Mouse (Mus musculus): ENCODE data around the gene Gck. TPM values are rescaled to one million over a fixed set of nuclear protein-coding genes. Genes with fewer than 3 reads are reported as not detected.
"Not testable (repeated sequence)": the region's sequence is repeated elsewhere in the genome, so short reads cannot be mapped to it uniquely, and the experiment has no call there.

Gck gene
- polyA plus RNA-seq, 2 experiments from 2014 or later = not detected

DNA sequence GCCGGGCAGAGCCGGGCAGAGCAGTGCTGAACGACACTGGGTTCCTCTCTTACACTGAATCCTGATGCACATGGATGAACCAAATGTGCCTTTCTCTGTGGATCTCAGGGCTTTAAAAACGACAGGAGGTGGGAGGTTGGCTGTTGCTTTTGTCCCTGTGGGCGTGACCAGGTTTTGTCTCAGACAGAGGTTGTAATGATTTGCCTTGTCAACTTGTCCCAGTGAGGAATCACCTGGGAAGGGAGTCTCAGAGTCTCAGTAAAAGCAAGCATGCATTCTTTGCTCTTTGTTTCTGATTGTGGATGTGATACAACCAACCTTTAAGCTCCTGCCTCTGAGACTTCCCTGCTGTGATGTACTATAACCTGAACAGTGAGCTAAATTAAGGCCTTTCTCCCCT lies 42.8 kb downstream of the Gck start:
- no peak for ATAC-seq

DNA sequence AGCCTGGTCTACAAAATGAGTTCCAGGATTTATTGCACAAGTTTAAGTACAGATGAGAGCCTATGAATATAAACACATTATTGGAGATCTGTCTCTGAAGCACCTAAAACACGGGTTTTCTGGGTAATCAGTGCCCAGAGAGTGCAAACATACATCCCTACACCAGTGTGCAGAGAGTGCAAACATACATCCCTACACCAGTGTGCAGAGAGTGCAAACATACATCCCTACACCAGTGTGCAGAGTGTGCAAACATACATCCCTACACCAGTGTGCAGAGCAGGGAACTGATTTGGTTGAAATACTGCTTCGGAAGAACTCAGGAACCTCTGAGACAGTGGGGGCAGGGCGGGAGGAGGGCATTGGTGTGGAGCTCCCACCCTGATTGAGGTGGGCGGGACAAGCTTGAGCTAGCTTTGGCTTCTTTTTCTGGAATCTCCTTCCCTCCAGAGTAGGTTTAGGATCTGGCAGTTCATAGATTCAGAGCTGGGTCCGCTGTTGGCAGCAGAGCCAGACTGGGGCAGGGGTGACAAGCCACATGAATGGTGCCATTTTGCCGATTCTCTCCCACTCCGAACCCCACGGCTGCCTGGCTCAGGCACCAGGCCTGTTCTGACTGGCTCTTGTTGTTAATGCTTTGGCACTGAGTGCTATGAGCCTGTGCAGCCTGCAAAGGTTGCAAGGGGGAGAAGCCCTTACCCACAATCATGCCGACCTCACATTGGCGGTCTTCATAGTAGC lies 43.9 kb downstream of the Gck start:
- ATAC-seq = no peak

DNA sequence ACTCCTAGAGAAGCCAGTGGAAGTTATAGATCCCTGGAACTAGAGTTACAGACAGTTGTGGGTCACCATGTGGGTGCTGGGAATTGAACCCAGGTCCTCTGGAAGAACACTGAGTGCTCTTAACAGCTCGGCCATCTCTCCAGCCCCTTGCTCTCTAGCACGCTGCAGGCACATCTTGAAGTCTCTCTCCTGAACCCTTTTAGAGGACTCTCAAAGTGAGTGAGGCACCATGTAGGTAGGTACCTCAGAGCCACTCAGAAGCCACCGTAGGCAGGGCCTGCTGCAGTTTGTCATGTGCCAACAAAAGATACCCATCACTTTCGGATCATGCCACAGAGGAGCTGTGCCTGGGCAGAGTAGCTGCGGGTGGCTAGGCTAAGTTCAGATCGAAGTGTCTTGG lies 45.0 kb downstream of the Gck start:
- ATAC-seq = no peak

DNA sequence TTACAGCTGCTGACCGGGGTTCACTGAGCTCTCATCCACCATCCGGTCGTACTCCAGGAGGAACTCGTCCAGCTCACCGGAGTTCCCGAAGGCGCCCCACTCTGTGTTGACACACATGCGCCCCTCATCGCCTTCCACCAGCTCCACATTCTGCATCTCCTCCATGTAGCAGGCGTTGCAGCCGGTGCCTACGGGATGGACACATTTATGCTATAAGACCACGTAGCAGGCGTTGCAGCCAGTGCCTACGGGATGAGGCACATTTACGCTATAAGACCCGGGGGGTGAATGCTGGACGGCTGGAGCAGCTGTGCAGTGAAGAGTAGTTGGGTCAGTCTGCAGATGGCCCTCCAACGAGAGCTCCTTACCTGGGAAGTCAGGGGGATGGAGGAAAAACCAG lies 45.5 kb downstream of the Gck start:
- ATAC-seq = no peak

DNA sequence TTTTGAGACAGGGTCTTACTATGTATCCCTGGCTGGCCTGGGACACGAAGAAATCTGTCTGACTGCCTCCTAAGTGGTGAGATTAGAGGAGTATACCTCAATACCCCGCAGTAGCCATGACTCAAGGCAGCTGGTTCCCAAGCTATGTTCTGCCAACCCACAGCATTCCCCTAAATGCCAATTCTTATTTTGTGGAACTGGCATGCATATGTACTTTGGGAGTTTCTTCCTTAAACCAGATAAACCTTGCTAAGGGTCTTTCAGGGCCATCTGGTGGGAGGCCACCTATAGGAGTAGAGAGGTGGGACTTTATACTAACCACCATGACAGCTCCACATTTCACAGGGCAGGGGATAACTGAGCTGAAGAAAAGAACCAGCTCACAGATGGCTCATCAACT lies 46.0 kb downstream of the Gck start:
- ATAC-seq = no peak

DNA sequence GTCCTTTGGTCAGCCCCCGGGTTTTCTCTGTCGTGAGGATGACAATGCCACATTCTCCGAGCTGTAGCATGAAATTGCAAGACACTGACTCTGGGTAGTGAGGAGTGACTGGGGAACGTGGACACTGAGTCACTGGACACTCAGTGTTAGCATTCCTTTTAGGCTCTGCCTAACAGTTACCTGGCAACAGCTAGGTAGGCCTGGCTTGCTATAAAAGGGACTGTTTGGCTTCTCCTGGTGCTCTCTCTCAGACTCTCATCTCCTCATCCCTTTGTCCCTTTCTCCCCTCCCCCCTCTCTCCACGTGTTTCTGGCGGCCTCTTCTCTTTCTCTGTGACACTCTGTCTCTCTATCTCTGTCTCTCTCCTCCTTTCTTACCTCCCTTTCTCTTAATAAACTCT lies 47.5 kb downstream of the Gck start:
- ATAC-seq = no peak

DNA sequence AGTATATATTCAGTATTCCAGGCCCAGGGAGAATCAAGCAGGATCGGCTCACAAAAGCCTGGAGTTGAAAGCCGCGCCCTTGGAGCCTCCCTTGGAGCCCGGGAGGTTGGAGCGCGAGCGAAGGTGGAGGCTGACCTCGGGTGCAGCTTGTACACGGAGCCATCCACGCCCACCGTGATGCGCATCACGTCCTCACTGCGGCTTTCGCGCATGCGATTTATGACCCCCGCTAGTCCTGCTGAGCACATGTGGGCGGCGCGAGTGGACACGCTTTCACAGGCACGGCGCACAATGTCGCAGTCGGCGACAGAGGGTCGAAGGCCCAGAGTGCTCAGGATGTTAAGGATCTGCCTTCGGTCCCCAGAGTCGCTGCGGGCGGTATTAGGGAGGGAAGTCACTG lies 47.9 kb downstream of the Gck start:
- ATAC-seq = no peak

DNA sequence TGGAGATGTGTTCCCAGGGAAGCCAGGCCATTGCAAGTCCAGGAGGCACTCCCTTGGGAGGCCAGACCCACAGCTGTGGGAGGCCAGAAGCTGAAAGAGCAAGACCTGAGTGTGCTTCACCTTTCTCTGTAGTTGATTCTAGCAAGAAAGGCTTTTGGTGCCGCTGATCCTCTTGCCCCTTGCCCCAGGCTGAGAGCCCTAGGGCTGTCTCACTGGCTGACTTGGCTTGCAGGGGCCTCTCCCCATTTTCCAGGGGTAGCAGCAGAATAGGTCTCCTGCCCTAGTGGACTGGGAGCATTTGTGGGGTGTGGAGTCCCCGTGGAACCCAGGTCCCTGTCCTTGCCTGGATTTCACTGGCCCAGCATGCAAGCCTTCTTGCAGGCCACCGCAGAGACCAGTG lies 48.6 kb downstream of the Gck start:
- no peak for ATAC-seq

DNA sequence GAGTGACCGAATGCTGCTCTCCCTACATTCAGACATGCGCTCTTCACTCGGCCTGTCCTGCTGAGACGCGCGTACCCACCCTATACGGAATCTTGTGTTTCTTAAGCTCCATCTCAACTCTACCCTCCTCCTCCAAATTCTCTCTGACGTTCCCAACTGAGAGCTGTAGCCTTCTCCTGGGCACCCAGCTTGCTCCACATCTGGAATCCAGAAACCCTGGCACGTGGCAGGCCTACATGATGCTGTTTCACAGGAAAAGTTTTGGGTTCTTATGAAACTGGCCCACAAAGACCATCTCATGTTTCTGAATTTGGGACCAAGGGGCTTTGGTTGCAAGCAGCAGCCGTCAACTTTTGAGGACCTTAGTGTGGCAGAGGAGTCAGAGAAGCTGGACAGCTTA lies 50.6 kb downstream of the Gck start:
- no peak for ATAC-seq

DNA sequence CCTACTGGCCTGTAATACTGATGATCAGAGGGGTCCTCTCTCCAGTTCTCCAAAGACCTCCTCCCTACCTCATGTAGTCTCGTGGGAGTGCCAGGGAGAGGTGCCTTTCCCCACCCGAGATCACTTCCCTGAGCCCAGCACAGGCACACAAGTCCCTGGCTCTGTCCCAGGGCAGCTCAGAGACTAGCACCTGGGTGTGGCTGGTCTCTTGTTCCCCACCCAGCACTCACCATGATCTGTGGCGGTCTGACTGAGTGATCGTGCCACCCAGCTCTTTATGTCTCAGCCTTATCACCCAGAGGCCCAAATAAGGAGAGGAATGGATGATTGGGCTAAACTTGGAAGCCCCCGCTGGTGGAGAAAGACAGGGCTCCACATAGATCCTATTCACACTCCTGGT lies 51.4 kb downstream of the Gck start, which contains the start of gene Myl7:
Gene Myl7 (minus strand): TSS at position 252 of the 400 bp plus-strand sequence.
- ATAC-seq = no peak

DNA sequence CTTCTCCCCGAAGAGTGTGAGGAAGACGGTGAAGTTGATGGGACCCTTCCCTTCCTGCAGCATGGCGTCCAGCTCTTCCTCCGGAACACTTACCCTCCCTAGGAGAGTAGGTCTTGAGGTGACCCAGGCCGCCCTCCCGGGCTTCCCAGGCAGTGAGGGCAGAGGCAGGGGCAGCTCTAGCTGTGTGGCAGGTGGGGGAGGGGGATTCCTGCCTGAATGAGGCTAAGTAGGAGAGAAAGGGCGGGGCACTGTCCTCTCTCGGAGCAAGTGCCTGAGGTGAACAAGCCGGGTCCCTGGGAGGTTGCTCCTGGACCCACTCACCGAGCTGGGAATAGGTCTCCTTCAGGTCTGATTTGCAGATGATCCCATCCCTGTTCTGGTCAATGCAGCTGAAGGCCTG lies 52.0 kb downstream of the Gck start:
- ATAC-seq = no peak

DNA sequence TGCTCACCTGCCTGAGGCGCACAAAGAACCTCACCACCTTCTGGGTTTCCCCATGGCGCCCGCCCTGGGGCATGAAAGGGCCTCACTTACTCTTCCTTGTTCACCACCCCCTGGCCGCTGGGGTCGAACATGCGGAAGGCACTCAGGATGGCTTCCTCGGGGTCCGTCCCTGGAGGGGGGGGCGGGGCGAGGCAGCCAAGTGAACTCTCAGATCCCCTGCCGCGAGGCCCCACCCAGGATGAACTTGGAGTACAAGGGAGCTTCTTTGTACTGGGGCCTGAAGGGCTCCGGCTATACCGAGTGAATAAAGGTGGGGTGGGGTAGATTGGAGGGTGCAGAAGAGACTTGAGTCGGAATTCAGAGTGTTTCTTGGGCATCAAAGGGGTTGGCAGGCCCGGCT lies 52.7 kb downstream of the Gck start:
- no peak for ATAC-seq

DNA sequence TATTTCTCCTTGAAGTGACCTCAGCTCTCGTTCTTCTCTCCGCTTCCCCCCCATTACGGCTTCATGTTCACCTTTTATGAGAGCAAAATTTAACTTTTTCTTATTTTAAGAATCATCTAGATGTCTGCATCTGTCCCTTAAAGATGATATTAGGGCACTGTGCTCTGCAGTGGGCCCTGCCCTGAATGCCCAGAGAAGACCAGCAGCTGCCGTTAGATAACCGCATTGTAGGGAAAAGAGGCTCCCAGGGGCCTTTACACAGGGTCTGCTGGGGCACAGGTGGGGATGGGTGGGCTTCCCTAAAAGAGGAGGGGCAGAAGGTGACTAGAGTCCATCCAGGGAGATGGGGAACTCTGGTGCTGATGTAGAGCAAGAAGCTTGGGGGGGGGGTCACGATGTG lies 56.1 kb downstream of the Gck start:
- no peak for ATAC-seq

DNA sequence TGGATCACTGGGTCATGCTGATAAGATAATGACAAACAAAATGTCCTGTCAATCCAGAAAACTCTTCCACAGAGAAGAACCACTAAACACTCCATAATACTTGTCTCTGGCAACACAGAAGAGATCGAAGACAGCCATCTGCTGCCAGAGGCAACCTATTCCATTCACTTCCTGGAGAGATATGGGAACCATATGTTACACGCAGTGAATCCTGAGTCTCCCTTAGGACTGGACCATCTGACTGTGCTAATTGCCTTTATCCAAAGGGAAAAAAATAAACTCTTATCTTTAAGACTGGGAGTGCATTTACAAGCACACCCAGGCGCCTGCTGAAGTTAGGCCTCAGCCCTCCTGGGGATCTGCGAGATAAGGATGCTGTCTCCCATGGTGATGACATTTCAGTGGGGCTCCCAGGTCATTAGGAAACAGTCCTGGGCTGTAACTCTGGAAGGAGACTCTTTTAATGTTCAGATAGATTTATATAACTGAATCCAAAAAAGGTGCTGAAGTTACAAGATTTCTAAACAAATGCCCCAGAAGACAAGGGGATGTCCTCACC lies 57.0 kb downstream of the Gck start:
- no peak for ATAC-seq

DNA sequence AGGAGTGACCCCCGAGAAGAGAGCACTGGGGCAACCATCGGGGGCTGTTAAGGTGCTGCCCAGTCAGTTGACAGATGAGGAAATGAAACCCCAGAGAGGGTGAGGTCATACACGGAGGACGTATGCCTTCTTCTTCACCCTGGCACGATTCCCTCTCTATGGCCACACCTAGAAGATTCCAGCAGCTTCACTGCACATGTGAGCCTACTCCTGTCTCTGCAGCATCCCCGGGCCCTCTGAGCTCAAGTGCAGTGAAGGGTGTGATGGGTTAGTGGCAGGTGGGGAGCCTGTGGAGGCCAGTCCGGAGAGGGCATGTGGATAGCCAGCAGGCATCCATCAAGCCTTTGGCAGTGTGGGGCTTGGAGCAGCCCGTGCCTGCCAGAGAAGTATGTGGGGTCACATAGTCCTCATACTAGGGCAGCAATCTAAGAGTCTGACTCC lies 57.7 kb downstream of the Gck start:
- no peak for ATAC-seq

DNA sequence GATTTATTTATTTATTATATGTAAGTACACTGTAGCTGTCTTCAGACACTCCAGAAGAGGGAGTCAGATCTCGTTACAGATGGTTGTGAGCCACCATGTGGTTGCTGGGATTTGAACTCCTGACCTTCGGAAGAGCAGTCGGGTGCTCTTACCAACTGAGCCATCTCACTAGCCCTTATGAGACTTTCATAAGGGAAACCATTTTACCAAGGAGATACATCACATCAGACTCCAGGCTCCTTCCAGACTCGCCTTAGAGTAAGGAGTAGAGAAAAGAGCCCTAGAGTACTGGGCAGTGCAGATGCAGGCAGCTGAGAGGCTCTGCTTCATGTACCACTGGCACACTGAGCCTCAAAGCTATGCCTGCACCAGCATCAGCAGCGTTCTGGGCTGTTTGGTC lies 61.3 kb downstream of the Gck start:
- ATAC-seq = not testable (repeated sequence)

DNA sequence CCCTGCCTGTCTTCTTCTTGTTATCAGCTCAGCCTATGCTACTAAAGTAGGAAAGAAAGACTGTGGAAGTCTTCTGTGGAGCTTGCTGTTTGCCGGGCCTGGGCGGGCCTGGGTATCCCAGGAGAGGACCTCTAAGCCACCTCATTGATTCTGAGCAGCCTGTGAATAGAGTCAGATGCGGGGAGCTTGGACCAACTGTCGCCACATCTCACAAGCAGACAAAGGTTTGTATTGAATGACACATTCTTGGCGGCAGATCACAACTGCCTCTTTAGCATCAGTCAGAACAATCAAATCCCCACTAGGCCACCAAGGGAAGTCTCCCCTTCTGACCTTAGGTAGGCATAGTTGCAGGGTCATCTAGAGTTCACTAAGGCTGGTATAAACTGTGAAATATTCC lies 62.6 kb downstream of the Gck start:
- ATAC-seq = no peak

DNA sequence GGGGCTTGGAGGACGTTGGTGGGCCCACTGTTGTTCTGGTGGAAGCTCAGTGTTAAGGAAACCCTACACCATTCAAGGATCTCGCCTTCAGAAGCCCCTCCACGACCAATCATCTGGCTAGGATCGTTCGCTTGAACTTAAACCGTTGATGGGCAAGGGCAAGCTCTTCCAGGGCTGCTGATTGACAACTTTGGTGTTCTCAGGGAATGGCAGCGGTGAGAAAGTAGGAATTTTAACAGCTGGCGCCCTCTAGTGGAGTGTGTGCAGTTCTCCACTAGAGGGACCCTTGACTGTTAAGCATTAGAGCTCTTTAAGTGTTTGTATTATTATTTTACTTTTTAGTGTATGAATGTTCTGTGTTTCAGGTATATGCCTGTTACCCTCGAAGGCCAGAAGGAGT lies 63.7 kb downstream of the Gck start:
- ATAC-seq = peak; percentile 41

DNA sequence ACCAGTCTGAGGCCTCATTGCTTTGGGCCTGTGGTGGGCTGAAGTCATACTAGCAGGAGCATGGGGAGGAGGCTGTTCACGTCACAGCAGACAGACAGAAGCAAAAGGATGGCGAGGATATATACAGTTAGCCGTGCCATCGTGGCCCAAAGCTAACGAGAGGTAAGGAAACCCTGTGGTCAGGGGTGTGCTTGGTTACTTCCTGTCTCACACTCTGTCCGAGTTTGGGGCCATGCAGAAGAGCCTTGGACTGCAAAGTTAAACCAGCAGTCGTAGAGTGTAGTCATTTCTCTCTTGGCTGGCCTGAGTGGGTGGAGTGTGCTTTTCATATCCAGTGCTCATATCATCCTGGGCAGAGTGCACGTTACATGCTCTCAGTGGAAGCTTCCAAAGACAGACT lies 67.4 kb downstream of the Gck start:
- no peak for ATAC-seq

DNA sequence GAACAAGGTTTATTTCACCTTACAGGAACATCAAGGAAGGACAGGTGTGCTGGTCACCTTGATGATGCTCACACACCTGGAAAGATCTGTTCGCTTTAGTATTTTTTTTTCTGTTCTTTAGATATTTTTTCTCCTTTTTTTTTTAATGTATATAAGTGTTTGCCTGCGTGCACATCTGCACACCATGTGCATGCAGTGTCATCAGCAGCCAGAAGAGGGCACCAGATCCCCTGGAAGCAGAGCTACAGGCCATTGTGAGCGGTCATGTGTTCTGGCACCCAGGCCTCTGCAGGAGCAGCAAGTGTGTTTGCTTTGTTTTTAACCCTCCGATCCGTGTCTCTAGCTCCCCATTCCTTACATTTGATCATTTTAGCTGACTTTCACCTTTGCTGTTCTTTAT lies 70.0 kb downstream of the Gck start:
- ATAC-seq = no peak

DNA sequence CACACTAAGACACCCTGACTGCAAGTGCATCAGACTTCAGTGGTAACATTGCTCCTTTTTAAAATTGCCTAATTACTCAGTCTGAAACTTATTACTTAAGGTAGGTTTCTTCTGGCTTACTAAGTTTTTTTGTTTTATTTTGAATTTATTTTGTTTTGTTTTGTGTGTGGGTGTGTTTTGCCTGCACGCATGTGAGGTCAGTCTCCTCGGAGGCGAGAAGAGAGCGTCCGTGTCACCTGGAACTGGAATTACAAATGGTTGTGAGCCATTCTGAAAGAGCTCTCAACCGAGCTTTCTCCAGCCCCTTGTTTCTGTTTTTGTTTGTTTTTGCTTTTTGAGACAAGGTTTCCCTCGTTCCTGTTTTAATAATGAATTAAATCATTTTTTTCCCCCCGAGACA lies 71.2 kb downstream of the Gck start:
- ATAC-seq = no peak

DNA sequence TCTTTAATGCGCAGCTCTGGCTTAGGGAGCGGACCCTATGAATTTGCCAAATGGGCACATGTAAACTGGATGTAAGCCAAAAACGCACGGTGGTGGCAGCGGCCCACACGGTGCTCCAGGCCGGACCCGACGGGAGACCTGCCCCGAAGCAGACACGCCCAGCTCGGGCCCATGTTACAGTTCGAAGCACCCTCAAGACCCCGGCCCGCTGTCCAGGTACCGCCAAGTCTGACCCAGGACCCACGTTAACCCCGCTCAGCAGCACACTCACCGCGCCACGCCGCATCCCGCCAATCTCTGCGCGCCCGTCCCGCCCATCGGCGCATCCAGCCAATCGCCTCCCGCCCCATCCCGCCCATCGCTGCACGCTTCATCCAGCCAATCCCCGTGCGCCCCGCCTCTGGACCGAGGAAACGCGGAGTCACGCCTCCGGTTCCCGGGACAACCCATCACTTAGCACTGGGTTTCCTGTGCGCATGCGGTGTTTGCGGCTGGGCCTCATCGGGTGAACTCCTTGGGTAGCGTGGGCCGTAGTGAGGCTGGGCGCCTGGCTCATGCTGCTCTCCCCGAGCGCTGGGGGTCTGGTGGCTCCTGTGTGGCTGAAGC lies 71.9 kb downstream of the Gck start, which contains the start of gene Pold2:
Gene Pold2 (minus strand): TSS at position 372 of the 606 bp plus-strand sequence.
- ATAC-seq = peak; percentile 97

DNA sequence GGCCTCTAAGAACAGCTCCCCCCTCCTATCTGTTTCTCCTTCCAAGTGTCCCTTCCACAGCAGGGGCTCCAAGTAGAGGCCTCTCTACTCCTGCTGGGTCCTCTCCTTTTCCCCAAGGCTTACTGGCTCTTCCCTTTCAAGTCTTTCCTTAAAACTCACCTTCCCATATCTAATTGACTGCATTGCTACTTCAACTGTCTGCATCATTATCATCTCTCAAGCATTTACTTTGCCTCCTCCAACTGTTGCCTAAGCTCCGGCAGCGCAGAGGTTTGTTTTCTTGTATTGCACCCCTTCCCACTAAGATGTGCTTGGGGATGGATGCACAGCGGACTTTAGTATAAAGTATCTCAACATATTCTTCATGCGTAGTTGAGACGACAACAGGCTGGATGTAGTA lies 72.5 kb downstream of the Gck start:
- peak; percentile 7 for ATAC-seq

DNA sequence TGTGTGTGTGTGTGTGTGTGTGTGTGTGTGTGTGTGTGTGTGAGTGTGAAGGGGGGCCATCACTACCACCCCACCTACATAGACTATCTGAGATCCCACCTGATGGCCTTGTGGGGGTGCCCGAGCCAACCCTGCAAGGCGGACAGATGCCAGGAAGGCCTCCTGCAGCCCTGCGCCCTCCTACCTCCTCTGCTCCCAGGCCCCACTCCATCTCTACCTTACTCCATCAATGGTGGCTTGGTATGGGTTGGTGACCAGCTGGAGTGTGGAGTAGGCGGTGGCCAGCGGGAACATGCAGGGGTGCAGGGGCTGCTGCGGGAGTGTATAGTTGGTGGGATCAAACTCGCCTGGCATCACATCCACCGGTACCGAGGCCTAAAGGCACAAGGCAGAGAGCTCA lies 76.7 kb downstream of the Gck start:
- no peak for ATAC-seq

All from CD4-positive, CD25-positive, alpha-beta regulatory T cell, adult 4 months (primary cell).